Mouse (Mus musculus): ENCODE results near the gene Actr8. TPM values are rescaled to one million over a fixed set of nuclear protein-coding genes. Genes with fewer than 3 reads are reported as not detected.

Gene Actr8
- polyA plus RNA-seq, 1 experiment from 2014 or later: 60.0 TPM

DNA sequence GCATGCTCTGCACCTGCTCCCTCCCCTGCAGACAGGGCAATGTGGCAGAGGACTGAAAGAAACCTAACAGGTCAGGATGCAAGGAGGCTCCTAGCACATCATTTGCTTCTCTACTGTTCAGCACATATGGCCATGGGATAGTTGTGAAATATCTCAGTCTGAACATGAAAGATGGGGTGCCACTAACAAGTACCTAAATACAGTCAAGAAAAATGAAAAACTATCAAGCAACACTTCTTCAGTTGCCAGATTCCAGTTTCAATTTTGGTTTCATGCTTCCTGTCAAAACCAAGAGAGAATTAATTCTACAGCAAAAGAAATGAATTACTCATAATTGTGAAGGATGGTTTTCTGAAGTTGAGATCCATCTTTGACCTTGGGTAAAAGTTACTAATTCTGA is 20.7 kb upstream of the Actr8 start:
- H3K4me1 ChIP-seq (replicated peaks; ENCODE audit: control insufficient read depth, insufficient read depth, low read length): no peaks in the 10 kb centered on the region
- ATAC-seq (ENCODE audit: low FRiP score) (no peak), DNase-seq (ENCODE audit: low spot score) (no peak)
- H3K4me2 ChIP-seq (replicated peaks): no peak overlapping the region
- H3K27ac ChIP-seq: no peak overlapping the region
- H3K27me3 ChIP-seq (ENCODE audit: control insufficient read depth, insufficient read depth, low read length): no peaks in the 10 kb centered on the region
- H3K4me3 ChIP-seq (replicated peaks; ENCODE audit: low read length): no peak overlapping the region
- H3K9ac ChIP-seq: no peak overlapping the region
- no peaks in the 10 kb centered on the region for H3K36me3 ChIP-seq (replicated peaks; ENCODE audit: control insufficient read depth, insufficient read depth)
- H3K9me3 ChIP-seq (ENCODE audit: control insufficient read depth, low read length): no peaks in the 10 kb centered on the region

DNA sequence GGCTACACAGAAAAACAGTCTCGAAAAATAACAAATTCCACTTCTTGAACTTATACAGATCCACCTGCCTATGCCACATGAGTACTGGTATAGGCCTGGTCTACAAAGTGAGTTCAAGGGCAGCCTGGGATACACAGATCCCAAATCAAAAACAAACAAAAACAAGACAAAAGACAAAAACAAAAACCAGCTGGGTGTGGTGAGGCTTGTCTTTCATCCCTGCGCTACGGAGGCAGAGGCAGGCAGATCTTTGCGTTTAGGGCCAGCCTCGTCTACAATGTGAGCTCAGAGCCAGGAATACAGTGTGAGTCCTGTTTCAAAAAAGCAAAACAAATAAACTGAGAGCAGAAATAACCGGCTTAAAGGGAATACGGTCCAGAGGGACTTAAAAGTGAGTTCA is 10.5 kb upstream of the Actr8 start:
- Histone ChIP-seq H3K9ac (peak overlapping the region; percentile 41), H3K36me3 (replicated peaks; ENCODE audit: control insufficient read depth, insufficient read depth) (peaks cover 27% of the 10 kb centered on the region), H3K9me3 (ENCODE audit: control insufficient read depth, low read length) (no peaks in the 10 kb centered on the region), H3K4me3 (replicated peaks; ENCODE audit: low read length) (peak overlapping the region; percentile 74), H3K4me2 (replicated peaks) (peak overlapping the region; percentile 53), H3K27ac (peak overlapping the region; percentile 76), H3K27me3 (ENCODE audit: control insufficient read depth, insufficient read depth, low read length) (no peaks in the 10 kb centered on the region), H3K4me1 (replicated peaks; ENCODE audit: control insufficient read depth, insufficient read depth, low read length) (peaks cover 19% of the 10 kb centered on the region)
- no peak for DNase-seq (ENCODE audit: low spot score)
- WGBS: 69% methylated on average over 7 of the region's 7 CpGs
- 0 out of 2 replicates have a peak, but pooled peaks have one; percentile 0 for ATAC-seq (ENCODE audit: low FRiP score)

DNA sequence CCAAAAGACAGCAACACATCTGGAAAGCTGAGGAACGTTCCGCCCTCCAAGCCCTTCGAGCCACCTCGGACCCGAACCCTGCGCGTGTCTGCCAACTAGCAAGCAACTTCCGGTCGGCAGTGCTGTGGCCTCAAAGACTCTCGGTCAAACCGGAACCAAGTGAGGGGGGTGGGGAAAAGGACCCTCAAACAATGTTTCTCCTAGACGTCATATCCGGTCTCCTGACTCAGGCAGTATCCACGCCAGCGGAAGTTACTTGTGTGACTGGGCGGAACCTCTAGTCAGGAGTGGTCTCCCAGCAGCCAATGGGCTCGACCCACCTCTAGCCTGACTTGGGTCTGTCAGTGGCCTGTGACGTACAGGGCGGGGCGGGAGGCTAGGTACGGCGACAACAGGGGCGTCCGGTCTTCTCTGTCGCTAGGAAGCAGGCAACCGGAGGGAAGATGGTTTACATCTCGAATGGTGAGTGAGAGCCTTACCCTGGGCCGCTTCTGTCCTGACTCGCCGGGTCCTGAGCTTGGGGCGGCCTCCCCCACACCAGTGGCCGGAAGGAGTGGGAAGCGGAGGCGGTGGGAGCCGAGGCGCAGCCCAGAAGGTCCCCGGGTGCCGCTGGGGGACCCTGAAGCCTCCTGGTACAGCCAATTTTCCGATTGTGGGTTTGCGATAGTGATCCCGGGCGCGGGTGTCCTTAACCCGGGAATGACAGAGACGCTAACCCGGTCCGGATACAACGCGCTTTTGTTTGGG is 9.9 kb upstream of the Actr8 start, which contains the start of gene Selenok:
Gene Selenok, plus strand, starts transcription at position 234 of the 747 bp plus-strand sequence.
- DNase-seq (ENCODE audit: low spot score): peak; percentile 99
- H3K27me3 ChIP-seq (ENCODE audit: control insufficient read depth, insufficient read depth, low read length): no peaks in the 10 kb centered on the region
- H3K9ac ChIP-seq: peak within 1 kb of the TSS; percentile 92
- H3K4me2 ChIP-seq (replicated peaks): peak within 1 kb of the TSS; percentile 88
- H3K4me1 ChIP-seq (replicated peaks; ENCODE audit: control insufficient read depth, insufficient read depth, low read length): peaks cover 19% of the 10 kb centered on the region
- peaks cover 33% of the 10 kb centered on the region for H3K36me3 ChIP-seq (replicated peaks; ENCODE audit: control insufficient read depth, insufficient read depth)
- peak within 1 kb of the TSS; percentile 86 for H3K27ac ChIP-seq
- peak within 1 kb of the TSS; percentile 74 for H3K4me3 ChIP-seq (replicated peaks; ENCODE audit: low read length)
- WGBS: under 1% methylated on average over 49 of the region's 49 CpGs
- ATAC-seq (ENCODE audit: low FRiP score): peak; percentile 100
- no peaks in the 10 kb centered on the region for H3K9me3 ChIP-seq (ENCODE audit: control insufficient read depth, low read length)

DNA sequence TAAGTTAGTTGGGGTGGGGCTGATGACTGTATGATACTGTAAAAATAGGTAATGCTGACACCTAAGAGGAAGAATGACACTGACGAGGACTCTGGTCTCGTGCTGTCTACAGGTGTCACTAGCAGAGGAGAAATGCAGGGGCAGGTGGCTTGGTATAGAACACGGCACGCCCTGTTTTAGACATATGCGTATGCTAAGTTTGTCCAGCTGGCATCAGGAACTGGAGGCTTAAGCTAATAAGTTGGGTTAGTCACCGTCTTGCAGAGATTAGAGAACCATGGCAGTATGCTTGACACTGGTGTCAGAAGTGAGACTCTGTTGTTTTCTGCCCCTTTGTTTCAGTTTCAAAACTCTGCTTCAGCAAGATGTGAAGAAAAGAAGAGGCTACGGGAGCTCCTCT is 6.7 kb upstream of the Actr8 start:
- no peak for ATAC-seq (ENCODE audit: low FRiP score)
- Histone ChIP-seq H3K27ac (no peak overlapping the region), H3K27me3 (ENCODE audit: control insufficient read depth, insufficient read depth, low read length) (no peaks in the 10 kb centered on the region), H3K36me3 (replicated peaks; ENCODE audit: control insufficient read depth, insufficient read depth) (peaks cover 56% of the 10 kb centered on the region), H3K4me2 (replicated peaks) (no peak overlapping the region), H3K4me3 (replicated peaks; ENCODE audit: low read length) (no peak overlapping the region), H3K9ac (no peak overlapping the region), H3K9me3 (ENCODE audit: control insufficient read depth, low read length) (no peaks in the 10 kb centered on the region), H3K4me1 (replicated peaks; ENCODE audit: control insufficient read depth, insufficient read depth, low read length) (peaks cover 19% of the 10 kb centered on the region)
- 97% methylated on average over 7 of the region's 7 CpGs for WGBS
- no peak for DNase-seq (ENCODE audit: low spot score)

DNA sequence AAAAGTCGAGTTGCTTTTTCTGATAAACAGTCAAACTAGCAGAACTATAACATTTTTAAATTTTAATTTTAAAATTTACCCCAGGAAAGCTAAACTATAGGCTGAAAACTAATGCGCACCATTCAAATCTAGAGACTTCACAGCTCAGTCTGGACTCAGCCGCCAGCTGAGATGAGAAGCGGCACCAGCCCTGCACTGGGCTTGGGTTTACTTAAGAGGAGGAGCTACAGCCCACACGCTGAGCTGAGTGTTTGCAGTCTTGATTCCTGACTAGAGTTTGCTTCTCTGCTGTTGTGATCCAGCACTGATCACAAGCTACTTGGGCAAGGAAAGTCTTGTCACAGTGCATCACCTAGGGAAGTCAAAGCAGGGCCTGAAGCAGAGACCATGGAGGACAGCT is 6.1 kb upstream of the Actr8 start:
- ATAC-seq (ENCODE audit: low FRiP score) (no peak), DNase-seq (ENCODE audit: low spot score) (no peak)
- H3K36me3 ChIP-seq (replicated peaks; ENCODE audit: control insufficient read depth, insufficient read depth): peaks cover 56% of the 10 kb centered on the region
- 86% methylated on average over 5 of the region's 5 CpGs for WGBS
- no peak overlapping the region for H3K4me2 ChIP-seq (replicated peaks)
- H3K27me3 ChIP-seq (ENCODE audit: control insufficient read depth, insufficient read depth, low read length): no peaks in the 10 kb centered on the region
- H3K9ac ChIP-seq: no peak overlapping the region
- no peaks in the 10 kb centered on the region for H3K9me3 ChIP-seq (ENCODE audit: control insufficient read depth, low read length)
- H3K4me1 ChIP-seq (replicated peaks; ENCODE audit: control insufficient read depth, insufficient read depth, low read length): peaks cover 19% of the 10 kb centered on the region
- H3K4me3 ChIP-seq (replicated peaks; ENCODE audit: low read length): no peak overlapping the region
- H3K27ac ChIP-seq: no peak overlapping the region

DNA sequence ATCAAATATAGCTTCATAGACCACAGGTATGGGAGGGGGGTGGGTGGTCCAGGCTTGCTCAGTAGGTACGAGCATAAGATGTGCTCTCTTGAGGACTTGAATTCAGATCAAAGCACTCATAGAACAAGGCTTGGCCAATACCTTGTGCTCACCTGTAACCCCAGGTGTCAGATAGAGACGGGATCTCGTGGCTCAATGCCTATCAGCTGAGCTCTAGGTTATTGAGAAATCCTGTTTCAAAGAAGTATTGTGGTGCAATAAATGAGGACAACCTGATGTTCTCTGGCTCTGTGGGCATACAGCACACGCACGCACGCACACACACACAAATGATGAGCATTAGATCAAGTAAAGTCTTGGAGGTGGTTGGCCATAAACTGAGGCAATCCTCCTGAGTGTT is 1.2 kb upstream of the Actr8 start:
- Histone ChIP-seq H3K4me3 (replicated peaks; ENCODE audit: low read length) (no peak overlapping the region), H3K4me1 (replicated peaks; ENCODE audit: control insufficient read depth, insufficient read depth, low read length) (peaks cover 10% of the 10 kb centered on the region), H3K9ac (no peak overlapping the region), H3K27me3 (ENCODE audit: control insufficient read depth, insufficient read depth, low read length) (no peaks in the 10 kb centered on the region), H3K4me2 (replicated peaks) (no peak overlapping the region), H3K36me3 (replicated peaks; ENCODE audit: control insufficient read depth, insufficient read depth) (peaks cover 59% of the 10 kb centered on the region), H3K27ac (no peak overlapping the region), H3K9me3 (ENCODE audit: control insufficient read depth, low read length) (no peaks in the 10 kb centered on the region)
- ATAC-seq (ENCODE audit: low FRiP score) (no peak), DNase-seq (ENCODE audit: low spot score) (no peak)
- 96% methylated on average over 6 of the region's 6 CpGs for WGBS

DNA sequence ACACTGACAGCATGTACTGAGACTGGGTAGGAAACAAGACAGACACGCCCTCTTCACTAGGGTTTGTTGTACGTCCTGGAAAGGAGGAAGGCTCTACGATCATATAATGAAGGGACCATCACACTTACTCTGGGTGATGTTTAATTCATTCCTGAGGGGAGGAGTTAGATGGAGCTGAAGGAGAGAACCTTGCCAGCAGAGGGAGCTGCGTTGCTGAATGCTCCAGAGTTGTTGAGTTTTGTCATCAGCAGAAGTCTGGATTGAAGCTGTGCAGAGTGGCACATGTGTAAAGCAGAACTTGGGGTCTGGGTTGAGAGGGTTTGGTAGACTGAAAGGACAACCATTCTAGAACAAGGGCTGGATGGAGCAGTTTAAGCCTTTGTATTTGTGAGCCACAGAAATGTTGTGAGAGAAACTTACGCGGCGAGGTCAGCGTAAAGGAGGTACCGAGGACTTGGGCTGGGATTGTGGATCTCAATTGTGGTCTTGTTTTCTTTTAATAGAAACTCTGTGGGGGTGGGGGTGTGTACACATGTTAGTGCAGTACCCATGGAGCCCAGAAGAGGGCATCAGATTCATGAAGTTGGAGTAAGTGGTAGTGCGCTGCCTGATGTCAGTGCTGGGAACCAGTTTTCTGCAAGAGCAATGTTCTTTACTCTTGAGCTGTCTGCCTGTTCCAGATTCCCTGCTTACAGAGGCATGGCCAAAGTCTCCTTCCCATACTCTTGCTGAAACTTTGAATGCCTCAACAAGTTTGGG is 2.5 kb downstream of the Actr8 start:
- WGBS: 96% methylated on average over 10 of the region's 10 CpGs
- H3K4me1 ChIP-seq (replicated peaks; ENCODE audit: control insufficient read depth, insufficient read depth, low read length): peaks cover 10% of the 10 kb centered on the region
- no peak overlapping the region for H3K4me3 ChIP-seq (replicated peaks; ENCODE audit: low read length)
- H3K9ac ChIP-seq: no peak overlapping the region
- no peaks in the 10 kb centered on the region for H3K27me3 ChIP-seq (ENCODE audit: control insufficient read depth, insufficient read depth, low read length)
- ATAC-seq (ENCODE audit: low FRiP score) (no peak), DNase-seq (ENCODE audit: low spot score) (no peak)
- H3K4me2 ChIP-seq (replicated peaks): no peak overlapping the region
- peaks cover 60% of the 10 kb centered on the region for H3K36me3 ChIP-seq (replicated peaks; ENCODE audit: control insufficient read depth, insufficient read depth)
- no peaks in the 10 kb centered on the region for H3K9me3 ChIP-seq (ENCODE audit: control insufficient read depth, low read length)
- no peak overlapping the region for H3K27ac ChIP-seq

DNA sequence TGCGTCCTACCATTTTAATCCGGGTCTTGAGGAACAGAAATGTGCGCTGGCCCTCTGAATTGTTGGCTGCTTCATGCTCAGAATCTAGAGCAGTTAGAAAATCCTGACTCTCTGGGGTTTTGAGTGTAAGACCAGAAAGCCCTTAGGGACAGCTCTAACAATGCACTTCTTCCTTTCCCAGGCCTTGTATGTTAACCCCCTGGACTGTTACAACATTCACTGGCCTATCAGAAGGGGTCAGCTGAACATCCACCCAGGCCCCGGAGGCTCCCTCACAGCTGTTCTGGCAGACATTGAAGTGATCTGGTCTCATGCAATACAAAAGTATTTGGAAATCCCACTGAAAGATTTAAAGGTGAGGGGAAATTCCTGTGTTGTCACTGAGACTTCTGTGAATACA is 8.0 kb downstream of the Actr8 start:
- Histone ChIP-seq H3K27me3 (ENCODE audit: control insufficient read depth, insufficient read depth, low read length) (no peaks in the 10 kb centered on the region), H3K9me3 (ENCODE audit: control insufficient read depth, low read length) (no peaks in the 10 kb centered on the region), H3K4me2 (replicated peaks) (no peak overlapping the region), H3K36me3 (replicated peaks; ENCODE audit: control insufficient read depth, insufficient read depth) (peaks cover 100% of the 10 kb centered on the region), H3K4me1 (replicated peaks; ENCODE audit: control insufficient read depth, insufficient read depth, low read length) (no peaks in the 10 kb centered on the region), H3K4me3 (replicated peaks; ENCODE audit: low read length) (no peak overlapping the region), H3K9ac (no peak overlapping the region), H3K27ac (no peak overlapping the region)
- ATAC-seq (ENCODE audit: low FRiP score) (no peak), DNase-seq (ENCODE audit: low spot score) (no peak)
- 95% methylated on average over 4 of the region's 4 CpGs for WGBS

DNA sequence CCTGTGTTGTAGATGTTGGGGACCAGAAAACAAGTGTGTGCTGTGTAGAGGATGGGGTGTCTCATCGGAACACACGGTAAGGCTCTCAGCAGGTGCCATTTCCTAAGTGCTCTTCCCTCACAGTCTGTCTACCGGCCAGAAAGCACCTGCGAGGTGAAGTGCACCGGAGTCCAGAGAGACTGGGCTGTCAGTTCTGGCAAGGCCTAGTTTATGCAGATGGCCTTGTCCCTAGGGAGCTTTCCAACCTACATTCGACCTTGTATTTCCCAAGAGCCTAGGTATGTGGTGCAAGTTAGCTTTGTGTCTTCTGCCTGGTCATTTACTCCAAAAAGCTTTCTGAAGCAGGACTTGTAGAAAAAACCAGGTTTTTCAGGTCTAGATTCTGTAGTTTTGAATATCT is 9.1 kb downstream of the Actr8 start:
- Histone ChIP-seq H3K4me3 (replicated peaks; ENCODE audit: low read length) (no peak overlapping the region), H3K4me2 (replicated peaks) (no peak overlapping the region), H3K36me3 (replicated peaks; ENCODE audit: control insufficient read depth, insufficient read depth) (peaks cover 100% of the 10 kb centered on the region), H3K9me3 (ENCODE audit: control insufficient read depth, low read length) (no peaks in the 10 kb centered on the region), H3K27me3 (ENCODE audit: control insufficient read depth, insufficient read depth, low read length) (no peaks in the 10 kb centered on the region), H3K27ac (no peak overlapping the region), H3K4me1 (replicated peaks; ENCODE audit: control insufficient read depth, insufficient read depth, low read length) (no peaks in the 10 kb centered on the region), H3K9ac (no peak overlapping the region)
- no peak for DNase-seq (ENCODE audit: low spot score)
- 98% methylated on average over 6 of the region's 6 CpGs for WGBS
- ATAC-seq (ENCODE audit: low FRiP score): no peak

Measured in hindbrain, embryonic 14.5 days (tissue).